Mouse (Mus musculus) intestine, postnatal 0 days (tissue): ENCODE results near the gene Mtmr12. TPM values are rescaled to one million over a fixed set of nuclear protein-coding genes. Genes with fewer than 3 reads are reported as not detected.
"Not testable (repeated sequence)": the region's sequence is repeated elsewhere in the genome, so short reads cannot be mapped to it uniquely, and the experiment has no call there.

ENCODE experiments used
- ATAC-seq: fragments of 200-750 bp; cut with Nextera tagmentation; 2 replicates; pipeline ENCODE4 v1.8.0; 2017; ENCODE audit warnings: mild to moderate bottlenecking, moderate TSS enrichment, moderate library complexity
- H3K27ac ChIP-seq: fragments of 300-500 bp; sonication (generic); 2 replicates; pipeline ENCODE4 v1.5.1; 2014; ENCODE audit warnings: mild to moderate bottlenecking, low read depth, low read length, moderate library complexity
- H3K27me3 ChIP-seq: fragments of 300-500 bp; sonication (generic); replicated peaks from 2 replicates; pipeline ENCODE4 v1.6.1; 2014; ENCODE audit warnings: low read length, mixed read lengths; ENCODE audit not compliant: control insufficient read depth, insufficient read depth
- H3K36me3 ChIP-seq: fragments of 300-500 bp; sonication (generic); 2 replicates; pipeline ENCODE4 v1.6.1; 2014; ENCODE audit warnings: mild to moderate bottlenecking, moderate library complexity; ENCODE audit not compliant: control insufficient read depth, insufficient read depth
- H3K4me1 ChIP-seq: fragments of 300-500 bp; sonication (generic); replicated peaks from 2 replicates; pipeline ENCODE4 v1.6.1; 2014; ENCODE audit warnings: antibody characterized with exemption, low read length, mixed read lengths; ENCODE audit not compliant: control insufficient read depth, insufficient read depth
- H3K4me2 ChIP-seq: fragments of 300-500 bp; sonication (generic); replicated peaks from 2 replicates; pipeline ENCODE4 v1.6.1; 2014; ENCODE audit warnings: low read depth, mild to moderate bottlenecking, moderate library complexity
- H3K4me3 ChIP-seq: fragments of 300-500 bp; sonication (generic); 2 replicates; pipeline ENCODE4 v1.5.1; 2014; ENCODE audit warnings: low read depth, low read length
- H3K9ac ChIP-seq: fragments of 300-500 bp; sonication (generic); 2 replicates; pipeline ENCODE4 v1.6.1; 2014; ENCODE audit warnings: mild to moderate bottlenecking, low read depth, low read length
- H3K9me3 ChIP-seq: fragments of 300-500 bp; sonication (generic); 2 replicates; pipeline ENCODE4 v1.6.1; 2016; ENCODE audit warnings: mixed run types; ENCODE audit not compliant: control insufficient read depth
- CTCF ChIP-seq: sonication (generic); IDR thresholded peaks from 2 replicates; pipeline ENCODE4 v1.5.1; 2016; ENCODE audit warnings: low read depth, mild to moderate bottlenecking, control low read depth, antibody characterized with exemption, moderate library complexity
- WGBS: fragments of 180-500 bp; shearing (Covaris S2); extraction: QIAGEN DNeasy Blood & Tissue Kit; methylation state at CpG from one replicate; pipeline ENCODE4 v1.1.7; 2014; 5-methylcytosine and 5-hydroxymethylcytosine counted together
- polyA plus RNA-seq: library from polyadenylated mRNA; unstranded; fragments of >200 nt; fragmentation: Nextera tagmentation; extraction: Ambion mirVana; gene quantifications from 2 replicates; pipeline ENCODE4 v1.2.1, GENCODE M21; 2015

Gene Mtmr12
- polyA plus RNA-seq = 6.6 and 7.0 TPM in 2 replicates

GRCm38 (mm10) chr15:12204319-12205159, at the start of gene Mtmr12:
TSS of gene Mtmr12 (plus strand) at chr15:12205028.
- H3K4me2 ChIP-seq = peak within 1 kb of the TSS; percentile 68
- H3K9me3 ChIP-seq = no peaks in the 10 kb centered on the region
- peak within 1 kb of the TSS; percentile 98 for H3K4me3 ChIP-seq
- H3K27ac ChIP-seq = peak within 1 kb of the TSS; percentile 96
- TF ChIP-seq CTCF = 0 out of 2 replicates have a peak, but pooled peaks have one; percentile 20
- H3K27me3 ChIP-seq = no peaks in the 10 kb centered on the region
- peak within 1 kb of the TSS; percentile 95 for H3K9ac ChIP-seq
- H3K36me3 ChIP-seq = no peaks in the 10 kb centered on the region
- ATAC-seq = peak; percentile 98
- peaks cover 7% of the 10 kb centered on the region; the same call in 1 of the 2 replicates for H3K4me1 ChIP-seq
- WGBS = under 1% methylated on average over 46 of the region's 58 CpGs

- no peak for ATAC-seq
- no peak overlapping the region for H3K4me2 ChIP-seq
- no peak overlapping the region for H3K4me3 ChIP-seq
- no peak for TF ChIP-seq CTCF
- no peaks in the 10 kb centered on the region for H3K4me1 ChIP-seq
- H3K36me3 ChIP-seq = peaks cover 55% of the 10 kb centered on the region
- H3K9me3 ChIP-seq = no peaks in the 10 kb centered on the region
- 87% methylated on average over 5 of the region's 5 CpGs for WGBS
- H3K9ac ChIP-seq = no peak overlapping the region
- no peak overlapping the region for H3K27ac ChIP-seq
- no peaks in the 10 kb centered on the region for H3K27me3 ChIP-seq
Observed at GRCm38 (mm10) chr15:12178126-12178525, 26.7 kb upstream of the Mtmr12 start.

- H3K4me2 ChIP-seq, H3K27ac ChIP-seq, ATAC-seq, H3K9me3 ChIP-seq, H3K9ac ChIP-seq, H3K4me3 ChIP-seq, H3K27me3 ChIP-seq, H3K4me1 ChIP-seq: not testable (repeated sequence)
- peaks cover 44% of the 10 kb centered on the region for H3K36me3 ChIP-seq
- 84% methylated on average over 13 of the region's 13 CpGs for WGBS
Observed at GRCm38 (mm10) chr15:12181181-12181805, 23.5 kb upstream of the Mtmr12 start.

GRCm38 (mm10) chr15:12193880-12194816, 10.7 kb upstream of the Mtmr12 start:
- H3K9me3 ChIP-seq = no peaks in the 10 kb centered on the region
- ATAC-seq = peak; percentile 82
- H3K4me3 ChIP-seq = peak overlapping the region; percentile 25
- H3K4me1 ChIP-seq = no peaks in the 10 kb centered on the region
- no peak overlapping the region for H3K9ac ChIP-seq
- WGBS = 12% methylated on average over 25 of the region's 25 CpGs
- H3K4me2 ChIP-seq = peak overlapping the region; percentile 65
- H3K27me3 ChIP-seq = no peaks in the 10 kb centered on the region
- H3K27ac ChIP-seq = peak overlapping the region; percentile 71
- peaks cover 8% of the 10 kb centered on the region for H3K36me3 ChIP-seq
- no peak for TF ChIP-seq CTCF

- peak overlapping the region; percentile 71; the same call in 1 of the 2 replicates for H3K27ac ChIP-seq
- WGBS = 28% methylated on average over 20 of the region's 20 CpGs
- peak overlapping the region; percentile 25; the same call in 1 of the 2 replicates for H3K4me3 ChIP-seq
- H3K9ac ChIP-seq = no peak overlapping the region
- H3K4me1 ChIP-seq = no peaks in the 10 kb centered on the region
- TF ChIP-seq CTCF = no peak
- no peak for ATAC-seq
- no peaks in the 10 kb centered on the region for H3K9me3 ChIP-seq
- H3K27me3 ChIP-seq = no peaks in the 10 kb centered on the region
- peaks cover 7% of the 10 kb centered on the region for H3K36me3 ChIP-seq
- H3K4me2 ChIP-seq = peak overlapping the region; percentile 65
Observed at GRCm38 (mm10) chr15:12194817-12195735, 9.8 kb upstream of the Mtmr12 start.
